Mouse (Mus musculus): Measurements from ENCODE around the gene Stx11.

DNA sequence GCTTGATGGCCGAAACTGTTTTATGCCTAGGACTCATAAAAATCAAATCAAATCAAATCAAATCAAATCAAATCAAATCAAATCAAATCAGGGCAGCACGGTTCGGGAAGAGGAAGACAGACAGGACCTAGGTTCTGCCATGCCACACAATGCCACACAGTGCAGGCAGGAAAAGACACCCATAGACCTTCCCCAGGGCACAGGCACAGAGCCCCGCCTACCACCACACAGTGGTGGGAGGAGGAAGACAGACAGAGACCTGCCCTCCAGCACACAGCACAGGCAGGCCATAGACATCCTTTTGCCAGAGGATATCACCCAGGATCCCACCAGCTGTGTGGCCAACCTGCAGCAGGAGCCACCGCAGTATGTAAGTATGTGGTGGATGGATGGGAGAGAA is 27.9 kb upstream of the Stx11 start:
- TF ChIP-seq CTCF (IDR thresholded peaks at IDR 0.05; ENCODE audit: control insufficient read depth, insufficient read depth, insufficient replicate concordance, low read depth, low read length): no peak
- TF ChIP-seq POLR2A (IDR thresholded peaks at IDR 0.05; ENCODE audit: control insufficient read depth, low read depth, low read length): no peak
